Mouse (Mus musculus): Measurements from ENCODE around the gene Asic2.
"Not testable (repeated sequence)": the region's sequence is repeated elsewhere in the genome, so short reads cannot be mapped to it uniquely, and the experiment has no call there.

Gene Asic2

GRCm38 (mm10) chr11:81270518-81270917, 697.7 kb downstream of the Asic2 start:
- in situ Hi-C loops (cut with MboI; ENCODE audit: unreplicated experiment in 2 of 2), result no loop called here

- in situ Hi-C loops (cut with MboI; ENCODE audit: unreplicated experiment in 2 of 2), result no loop called here
Observed at GRCm38 (mm10) chr11:81263757-81264156, 704.5 kb downstream of the Asic2 start.

- in situ Hi-C loops (cut with MboI; ENCODE audit: unreplicated experiment in 2 of 2), result no loop called here
Observed at GRCm38 (mm10) chr11:81263193-81263592, 705.1 kb downstream of the Asic2 start.

GRCm38 (mm10) chr11:81261259-81261658, 707.0 kb downstream of the Asic2 start:
- in situ Hi-C loops (cut with MboI; ENCODE audit: unreplicated experiment in 2 of 2), result no loop called here

DNA sequence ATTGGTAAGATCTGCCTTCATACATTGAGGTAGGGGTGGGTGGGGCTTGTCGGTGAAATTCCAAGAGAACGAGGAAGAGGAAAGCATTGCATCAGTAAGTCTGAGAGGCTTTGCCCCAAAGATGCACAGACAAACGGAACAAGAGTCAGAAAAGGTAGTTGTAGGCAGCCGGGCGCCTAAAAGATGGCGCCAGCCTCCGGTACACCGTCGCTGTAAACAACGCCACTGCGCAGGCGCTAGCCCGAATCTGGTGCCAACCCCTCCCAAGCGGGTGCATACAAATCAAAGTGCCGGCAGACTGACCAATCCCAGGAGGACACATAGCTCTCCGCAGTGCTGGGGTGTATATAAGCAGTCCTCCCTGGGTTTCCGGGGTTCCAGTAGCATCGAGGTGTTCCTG, 727.1 kb downstream of the Asic2 start:
- in situ Hi-C loops (cut with MboI; ENCODE audit: unreplicated experiment in 2 of 2), result not testable (repeated sequence)

DNA sequence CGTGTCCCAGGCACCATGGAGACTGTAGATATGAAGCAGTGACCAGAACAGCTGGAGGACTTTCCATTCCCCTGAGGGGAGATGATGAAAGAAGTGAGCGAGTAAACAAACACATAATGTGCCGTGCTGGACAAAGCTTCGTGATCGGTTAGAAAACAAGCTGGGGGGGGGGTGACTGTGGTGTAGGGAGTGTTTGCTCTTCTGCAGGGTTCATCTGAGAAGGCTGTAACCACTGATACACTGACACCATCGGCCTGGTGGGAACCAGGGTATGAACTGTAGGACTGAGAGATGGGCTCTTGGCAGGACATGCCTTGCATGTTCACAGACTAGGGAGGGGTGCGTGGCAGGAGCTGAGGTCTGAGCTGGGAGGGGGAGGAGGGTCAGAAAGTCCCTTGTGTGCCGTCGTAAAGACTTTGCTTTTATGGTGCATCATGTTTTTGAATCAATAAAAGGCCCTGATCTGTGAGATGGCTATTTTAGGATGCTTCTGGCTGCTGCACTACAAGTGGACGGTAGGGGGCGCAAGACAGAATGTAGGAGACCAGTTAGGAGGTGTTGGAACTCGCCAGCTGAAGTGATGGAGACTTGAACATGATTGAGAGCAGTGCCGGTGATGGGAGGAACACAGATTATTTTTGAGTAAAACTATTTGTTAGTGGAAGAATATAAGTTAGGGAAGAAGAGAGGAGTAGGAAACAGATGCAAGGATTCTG, 728.1 kb downstream of the Asic2 start:
- in situ Hi-C loops (cut with MboI; ENCODE audit: unreplicated experiment in 2 of 2), result no loop called here

- in situ Hi-C loops (cut with MboI; ENCODE audit: unreplicated experiment in 2 of 2), result no loop called here
Observed at GRCm38 (mm10) chr11:81239091-81239490, 729.2 kb downstream of the Asic2 start.

DNA sequence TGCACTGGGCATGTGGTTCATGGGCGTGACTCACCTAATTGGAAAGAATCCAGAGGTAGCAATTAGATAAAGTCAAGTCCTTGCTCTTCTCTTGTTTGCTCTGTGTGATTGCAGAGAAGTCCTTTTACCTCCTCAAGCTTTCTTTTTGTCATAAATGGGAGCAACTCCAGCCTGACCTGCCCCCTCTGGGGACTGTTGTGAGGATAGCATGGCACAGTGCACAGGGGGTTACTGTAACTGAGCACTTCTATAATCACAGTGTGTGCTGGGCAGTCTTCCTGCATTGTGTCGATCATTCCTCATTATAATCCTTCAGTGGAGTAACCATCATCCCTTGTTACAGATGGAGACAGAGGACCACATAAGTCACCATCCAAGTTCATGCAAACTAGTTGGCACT, 732.2 kb downstream of the Asic2 start:
- in situ Hi-C loops (cut with MboI; ENCODE audit: unreplicated experiment in 2 of 2), result no loop called here

DNA sequence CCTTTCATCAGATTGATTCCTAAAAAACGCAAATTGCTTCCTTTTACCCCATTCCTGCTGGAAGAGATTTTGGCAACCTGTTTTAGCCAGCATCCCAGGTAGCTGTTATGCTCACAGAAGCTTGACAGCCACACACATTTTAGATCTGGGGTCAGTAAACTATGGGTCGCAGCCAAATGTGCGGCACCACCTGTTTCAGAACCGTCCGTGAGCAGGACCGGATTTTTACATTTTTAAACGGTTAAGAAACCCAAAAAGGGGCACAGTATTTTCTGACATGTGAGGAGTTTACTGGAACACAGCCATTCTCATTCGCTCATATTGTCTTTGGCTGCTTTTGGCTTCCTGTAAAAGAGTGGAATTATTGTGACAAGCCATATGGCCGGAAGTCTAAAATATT, 744.9 kb downstream of the Asic2 start:
- in situ Hi-C loops (cut with MboI; ENCODE audit: unreplicated experiment in 2 of 2), result no loop called here

DNA sequence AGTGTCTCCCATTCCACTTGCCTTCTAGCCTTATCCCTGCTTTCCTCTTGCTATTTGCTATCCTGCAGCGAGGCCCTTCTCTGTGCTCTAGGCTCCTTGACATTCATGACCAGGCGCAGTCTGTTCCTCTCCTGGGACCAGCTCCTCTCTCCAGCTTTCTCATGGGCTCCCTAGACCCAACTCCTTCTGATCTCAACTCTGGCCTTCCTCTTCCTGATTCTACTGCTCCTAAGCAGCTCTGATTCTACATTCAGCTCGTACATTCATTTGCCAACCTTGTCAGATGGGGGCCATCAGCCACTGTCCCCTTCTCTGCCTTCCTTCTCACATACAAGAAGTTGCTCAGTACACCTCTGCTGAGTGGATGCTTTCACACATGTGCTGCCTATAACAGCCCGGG, 747.5 kb downstream of the Asic2 start:
- in situ Hi-C loops (cut with MboI; ENCODE audit: unreplicated experiment in 2 of 2), result no loop called here

- in situ Hi-C loops (cut with MboI; ENCODE audit: unreplicated experiment in 2 of 2), result no loop called here
Observed at GRCm38 (mm10) chr11:81205471-81205870, 762.8 kb downstream of the Asic2 start.

DNA sequence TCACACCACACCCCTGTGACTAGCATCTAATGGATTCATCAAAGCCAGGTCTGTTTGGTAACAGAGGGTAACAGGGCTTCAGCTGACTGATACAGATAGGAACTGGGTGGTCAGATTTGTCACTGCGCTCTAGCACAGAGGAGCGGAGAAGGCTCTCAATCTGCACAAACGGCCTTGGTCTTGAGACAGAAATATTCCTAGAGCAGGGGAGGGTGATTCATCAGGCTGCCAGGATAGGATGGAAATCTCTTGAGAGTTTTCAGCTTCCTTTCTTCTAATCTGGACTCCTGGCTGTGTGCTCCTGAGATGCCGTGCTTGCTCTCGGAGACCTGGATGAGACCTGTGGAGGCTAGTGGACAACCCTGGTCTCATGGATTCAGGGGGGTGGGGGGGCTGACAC, 765.7 kb downstream of the Asic2 start:
- in situ Hi-C loops (cut with MboI; ENCODE audit: unreplicated experiment in 2 of 2), result no loop called here

- in situ Hi-C loops (cut with MboI; ENCODE audit: unreplicated experiment in 2 of 2), result no loop called here
Observed at GRCm38 (mm10) chr11:81193856-81194255, 774.4 kb downstream of the Asic2 start.

- in situ Hi-C loops (cut with MboI; ENCODE audit: unreplicated experiment in 2 of 2), result no loop called here
Observed at GRCm38 (mm10) chr11:81192155-81192554, 776.1 kb downstream of the Asic2 start.

- in situ Hi-C loops (cut with MboI; ENCODE audit: unreplicated experiment in 2 of 2), result no loop called here
Observed at GRCm38 (mm10) chr11:81189103-81189502, 779.2 kb downstream of the Asic2 start.

DNA sequence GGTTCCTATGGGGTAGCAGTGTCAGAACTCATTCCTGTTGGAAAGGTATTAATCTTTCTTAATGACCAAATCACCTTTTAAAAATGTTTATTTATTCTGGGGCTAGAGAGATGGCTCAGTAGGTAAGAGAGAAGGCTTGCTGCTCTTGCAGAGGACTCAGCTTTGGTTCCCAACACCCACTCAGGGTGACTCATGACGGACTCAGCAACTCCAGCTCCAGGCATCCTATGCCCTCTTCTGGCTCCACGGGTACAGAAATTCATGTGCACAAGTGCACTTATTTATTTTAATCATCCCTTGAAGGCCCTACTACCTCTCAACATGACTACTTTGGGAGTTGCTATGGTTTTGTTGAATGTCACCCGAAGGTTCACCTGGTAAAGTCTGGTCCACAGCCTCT, 780.4 kb downstream of the Asic2 start:
- in situ Hi-C loops (cut with MboI; ENCODE audit: unreplicated experiment in 2 of 2), result no loop called here

GRCm38 (mm10) chr11:81184721-81185120, 783.5 kb downstream of the Asic2 start:
- in situ Hi-C loops (cut with MboI; ENCODE audit: unreplicated experiment in 2 of 2), result no loop called here

GRCm38 (mm10) chr11:81164890-81165289, 803.4 kb downstream of the Asic2 start:
- in situ Hi-C loops (cut with MboI; ENCODE audit: unreplicated experiment in 2 of 2), result no loop called here

DNA sequence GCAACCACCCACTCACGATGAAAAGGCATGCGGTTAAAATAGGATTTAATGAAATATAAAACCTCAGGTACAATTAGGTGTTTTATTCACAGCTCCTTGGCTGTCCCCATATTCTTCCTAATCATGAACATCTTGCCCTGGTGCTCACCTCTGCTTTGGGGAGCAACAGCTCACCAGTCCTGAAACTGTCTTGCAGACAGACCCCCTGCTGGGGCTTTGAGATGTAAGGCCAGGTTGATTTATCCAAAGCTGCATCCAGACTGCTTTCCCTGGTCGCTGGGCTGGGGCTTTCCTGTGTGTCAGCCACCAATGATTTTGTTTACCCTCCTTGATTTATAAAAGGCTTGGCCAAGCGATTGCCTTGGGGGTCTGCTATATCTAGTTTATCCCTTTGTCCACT, 805.2 kb downstream of the Asic2 start:
- in situ Hi-C loops (cut with MboI; ENCODE audit: unreplicated experiment in 2 of 2), result no loop called here

DNA sequence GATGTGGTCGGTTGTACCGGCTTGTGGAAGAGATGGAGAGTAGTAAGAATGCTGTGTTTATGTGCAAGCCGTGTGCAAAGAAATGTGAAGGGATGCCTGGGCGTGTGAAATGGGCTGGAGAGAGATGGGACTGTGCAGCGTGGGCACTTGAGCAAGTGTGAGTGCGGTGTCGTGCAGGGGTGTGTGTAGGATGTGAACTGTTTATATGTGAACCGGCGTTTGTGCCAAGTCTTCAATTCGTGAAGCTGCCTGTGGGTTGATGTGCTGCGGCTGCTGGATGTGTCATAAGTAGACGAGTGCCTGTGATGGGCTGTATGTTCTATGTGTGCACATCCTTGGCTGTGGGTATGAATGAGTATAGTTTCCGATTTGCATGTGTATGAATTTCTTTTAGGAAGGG, 814.4 kb downstream of the Asic2 start:
- in situ Hi-C loops (cut with MboI; ENCODE audit: unreplicated experiment in 2 of 2), result no loop called here

DNA sequence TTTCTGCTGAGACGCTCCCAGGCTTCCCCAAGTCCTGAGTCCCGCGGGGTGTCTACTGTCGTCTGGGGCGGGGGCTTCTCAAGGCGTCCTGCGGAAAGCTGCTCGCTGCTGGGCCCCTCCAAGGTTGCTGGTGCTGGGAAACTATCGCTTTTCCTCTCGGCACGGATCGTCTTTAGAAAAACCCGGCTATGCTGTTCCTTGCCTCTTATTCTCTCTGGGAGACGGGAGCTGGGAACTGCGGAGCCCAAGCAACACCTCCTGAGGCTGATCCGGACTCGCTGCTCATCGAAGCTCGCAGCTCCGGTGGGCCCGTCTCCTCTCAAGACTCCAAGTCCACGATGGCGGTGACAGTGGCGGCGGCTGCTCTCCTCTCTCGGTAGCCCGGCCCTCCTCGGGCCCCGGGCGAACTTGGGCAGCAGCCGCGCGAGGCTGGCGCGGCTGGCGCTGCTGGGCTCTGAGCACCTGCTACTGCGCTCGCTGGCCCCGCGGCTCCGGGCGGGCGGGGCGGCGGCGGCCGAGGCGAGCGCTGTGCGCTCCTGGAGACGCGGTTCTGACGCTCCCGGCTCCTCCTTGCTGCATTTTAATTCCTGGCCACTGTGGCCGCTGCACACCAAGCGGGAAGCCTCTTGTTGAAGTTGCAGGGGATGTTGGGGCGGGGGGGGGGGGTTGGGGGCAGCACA, 815.0 kb downstream of the Asic2 start:
- in situ Hi-C loops (cut with MboI; ENCODE audit: unreplicated experiment in 2 of 2), result no loop called here

DNA sequence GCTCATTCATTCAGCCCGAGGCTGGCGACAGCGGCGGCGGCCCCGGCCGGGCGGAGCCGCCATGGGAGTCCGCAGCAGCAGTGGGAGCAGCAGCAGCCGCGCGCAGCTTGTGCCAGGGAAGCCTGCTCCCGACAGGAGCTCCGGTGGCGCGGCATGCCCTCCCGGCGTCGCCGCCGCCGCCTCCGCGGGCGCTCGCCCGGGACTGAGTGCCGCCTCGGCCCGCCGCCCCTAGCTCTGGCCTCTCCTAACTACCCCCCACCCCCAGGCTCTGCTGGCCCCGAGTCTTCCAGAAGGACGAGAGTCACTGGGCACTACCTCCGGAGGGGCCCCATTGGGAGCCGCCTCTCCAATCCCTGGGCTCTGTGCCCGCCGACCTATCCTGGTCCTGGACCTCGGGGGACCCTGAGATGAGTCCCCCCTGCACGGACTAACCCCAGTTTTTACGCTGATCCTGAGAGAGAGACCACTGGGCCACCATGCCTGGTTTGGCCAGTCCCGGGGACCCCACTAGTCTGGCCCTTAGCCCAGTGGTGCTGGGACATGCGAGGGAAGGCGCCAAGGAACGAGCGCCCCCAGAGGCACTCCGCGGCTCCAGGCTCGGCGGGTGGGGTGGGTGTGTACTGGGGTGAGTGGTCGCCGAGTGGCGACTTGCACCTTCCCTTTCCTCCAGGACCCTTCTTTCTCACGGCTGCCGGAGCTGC, 815.6 kb downstream of the Asic2 start:
- in situ Hi-C loops (cut with MboI; ENCODE audit: unreplicated experiment in 2 of 2), result no loop called here

Measured in v-Abl transformed pro-B cells (cell line).